Mouse (Mus musculus) 3T3-L1 (cell line): ENCODE data around the gene Csad.

Experiments used
- DNase-seq: peaks from one replicate; pipeline ENCODE4 v3.0.0-alpha.2; 2015; ENCODE audit warnings: low read depth, low spot score

The Csad gene

GRCm38 (mm10) chr15:102204674-102205505, at the start of gene Csad:
Csad (minus strand) TSS chr15:102204724.
- DNase-seq, result no peak

- DNase-seq, result no peak
Observed at GRCm38 (mm10) chr15:102250521-102250920, 46.0 kb upstream of the Csad start.

GRCm38 (mm10) chr15:102249967-102250366, 45.4 kb upstream of the Csad start:
- DNase-seq, result no peak

- DNase-seq, result no peak
Observed at GRCm38 (mm10) chr15:102249251-102249691, 44.7 kb upstream of the Csad start.

- DNase-seq, result peak; percentile 43
Observed at GRCm38 (mm10) chr15:102248812-102249191, 44.3 kb upstream of the Csad start.

GRCm38 (mm10) chr15:102248131-102248811, 43.7 kb upstream of the Csad start:
- peak; percentile 71 for DNase-seq

GRCm38 (mm10) chr15:102247252-102248130, 43.0 kb upstream of the Csad start:
- no peak for DNase-seq

GRCm38 (mm10) chr15:102246866-102247251, 42.3 kb upstream of the Csad start:
- peak; percentile 98 for DNase-seq

- peak; percentile 95 for DNase-seq
Observed at GRCm38 (mm10) chr15:102245891-102246741, 41.6 kb upstream of the Csad start.

GRCm38 (mm10) chr15:102245461-102245881, 40.9 kb upstream of the Csad start:
- DNase-seq, result peak; percentile 56

- peak; percentile 57 for DNase-seq
Observed at GRCm38 (mm10) chr15:102244306-102245191, 40.0 kb upstream of the Csad start.

- peak; percentile 76 for DNase-seq
Observed at GRCm38 (mm10) chr15:102243229-102244190, 39.0 kb upstream of the Csad start.

- DNase-seq, result no peak
Observed at GRCm38 (mm10) chr15:102242404-102243228, 38.1 kb upstream of the Csad start.

- DNase-seq, result no peak
Observed at GRCm38 (mm10) chr15:102240607-102241006, 36.1 kb upstream of the Csad start.

- no peak for DNase-seq
Observed at GRCm38 (mm10) chr15:102239851-102240250, 35.3 kb upstream of the Csad start.

GRCm38 (mm10) chr15:102239260-102239590, 34.7 kb upstream of the Csad start:
- peak; percentile 82 for DNase-seq

- DNase-seq, result no peak
Observed at GRCm38 (mm10) chr15:102238543-102239259, 34.2 kb upstream of the Csad start.
